Mouse (Mus musculus) Patski (cell line): ENCODE data around the gene Man1b1. TPM values are rescaled to one million over a fixed set of nuclear protein-coding genes. Genes with fewer than 3 reads are reported as not detected.
A peak's percentile ranks its signal among the peaks of the same experiment; 100 is the strongest.

ENCODE experiments used
- ATAC-seq: fragments of 100-300 bp; one replicate; pipeline ENCODE4 v1.8.0; 2021
- CTCF ChIA-PET: fragments of 350-600 bp; sonication (Branson Sonifier 250); formaldehyde crosslinking; loops from one replicate; lab custom pipeline; 2022; ENCODE audit warnings: inconsistent platforms; lab: Charles Lee
- POLR2A ChIA-PET: fragments of 350-600 bp; sonication (Branson Sonifier 250); formaldehyde crosslinking; loops from one replicate; lab custom pipeline; 2022; ENCODE audit warnings: antibody characterized with exemption, inconsistent platforms; lab: Charles Lee
- DNase-seq: peaks from one replicate; pipeline ENCODE4 v3.0.0-alpha.2; 2011; ENCODE audit warnings: low read depth, low spot score
- H3K27me3 ChIP-seq: fragments of 371-371 bp; one replicate; pipeline ENCODE4 v1.5.1; 2021
- CTCF ChIP-seq: fragments of 100-300 bp; IDR thresholded peaks from one replicate; pipeline ENCODE4 v1.5.1; 2021
- in situ Hi-C: fragments of 300-500 bp; cut with MboI; formaldehyde crosslinking; loops from 3 replicates; pipeline ENCODE4 v1.11.1; 2018; ENCODE audit warnings: low pct_unique_long_range_greater_than_20kb, mixed read lengths
- polyA plus RNA-seq: library from polyadenylated mRNA; unstranded; gene quantifications from one replicate; pipeline ENCODE4 v1.2.3, GENCODE M21; 2021

The Man1b1 gene
- polyA plus RNA-seq, result 75.5 TPM

- DNase-seq (peak; percentile 94), ATAC-seq (peak; percentile 69)
- CTCF ChIA-PET, result no interaction called here
- POLR2A ChIA-PET, result interaction anchor here (1.2 kb wide), 1 partner anchor 17 kb away, joined by 4 read pairs; no protein-coding TSS in a partner anchor
- in situ Hi-C loops, result loop anchor here (5.0 kb wide), 1 partner anchor 55 kb away; no protein-coding TSS in a partner anchor
- no peaks in the 10 kb centered on the region for H3K27me3 ChIP-seq
- TF ChIP-seq CTCF, result no peak
Observed at GRCm38 (mm10) chr2:25332286-25333160, at the start of gene Man1b1. Gene Man1b1 (plus strand): TSS chr2:25332338.

DNA sequence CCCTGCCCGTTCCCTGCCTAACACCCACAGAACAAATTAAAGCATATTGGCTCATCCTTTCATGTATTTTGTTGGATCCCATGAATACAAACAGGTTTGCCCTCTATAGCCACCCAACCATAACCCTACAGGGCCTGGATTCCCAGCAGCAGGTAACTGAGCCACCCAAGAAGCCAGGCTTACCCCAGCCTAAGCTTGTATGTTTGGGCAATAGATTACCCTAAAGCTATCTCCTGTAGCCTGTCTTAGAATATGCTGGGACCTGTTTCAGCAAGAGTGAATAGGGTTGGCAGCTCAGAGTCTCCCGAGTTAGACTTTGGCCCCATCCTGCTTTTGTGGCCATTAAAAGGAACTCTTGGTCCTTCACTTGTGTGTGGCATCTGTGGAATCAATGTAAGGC, 46.6 kb upstream of the Man1b1 start:
- ChIA-PET CTCF (interaction anchor here (1.3 kb wide), 1 partner anchor 9 kb away, joined by 3 read pairs; no protein-coding TSS in a partner anchor), POLR2A (interaction anchor here (1.8 kb wide), 1 partner anchor 11 kb away, joined by 6 read pairs; no protein-coding TSS in a partner anchor)
- no peak for TF ChIP-seq CTCF
- in situ Hi-C loops, result no loop called here
- ATAC-seq, result no peak
- DNase-seq, result no peak
- no peaks in the 10 kb centered on the region for H3K27me3 ChIP-seq

- ChIA-PET POLR2A (interaction anchor here (1.8 kb wide), 1 partner anchor 11 kb away, joined by 6 read pairs; no protein-coding TSS in a partner anchor), CTCF (no interaction called here)
- in situ Hi-C loops, result no loop called here
- no peak for TF ChIP-seq CTCF
- no peaks in the 10 kb centered on the region for H3K27me3 ChIP-seq
- no peak for DNase-seq
- no peak for ATAC-seq
Observed at GRCm38 (mm10) chr2:25286314-25286713, 45.8 kb upstream of the Man1b1 start.

DNA sequence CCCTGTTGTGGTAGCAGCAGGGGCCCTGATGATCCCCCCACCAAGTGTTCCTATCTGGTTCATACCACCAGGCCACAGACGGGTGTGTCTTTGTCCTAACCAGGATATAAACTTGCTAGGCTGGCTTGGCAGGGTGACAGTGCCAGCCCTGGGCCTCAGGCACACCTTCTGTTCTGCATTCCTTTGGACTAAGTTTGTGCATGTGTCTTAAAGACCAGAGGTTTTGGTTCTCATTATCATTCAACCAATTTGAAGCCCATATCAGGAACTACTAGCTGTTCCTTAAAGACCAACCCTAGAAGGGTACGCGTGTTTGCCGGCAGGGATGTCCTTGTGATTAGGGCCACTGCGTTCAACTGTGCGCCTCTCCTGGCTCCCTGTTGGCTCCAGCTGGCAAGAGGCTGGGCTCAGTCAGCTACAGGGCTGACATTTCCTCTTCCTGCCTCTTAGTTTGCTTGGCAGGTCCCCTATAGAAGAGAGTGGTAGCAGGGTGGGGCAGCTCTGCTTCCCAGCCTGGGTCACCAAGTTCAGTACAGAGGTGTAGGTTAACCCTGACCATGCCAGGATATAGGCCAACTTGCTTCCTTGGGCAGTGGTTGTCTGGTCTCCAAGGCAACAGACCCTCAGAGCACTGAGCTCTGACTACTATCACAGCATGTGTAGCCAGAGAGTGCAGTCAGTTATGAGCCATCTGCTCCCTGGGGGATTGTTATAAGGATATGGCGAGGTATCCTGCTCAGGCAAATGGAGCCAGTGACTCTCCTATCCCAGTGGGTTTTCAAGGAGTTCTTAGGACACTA, 45.1 kb upstream of the Man1b1 start:
- H3K27me3 ChIP-seq, result no peaks in the 10 kb centered on the region
- CTCF ChIA-PET, result interaction anchor here (3.3 kb wide), 1 partner anchor 8 kb away, joined by 12 read pairs; no protein-coding TSS in a partner anchor
- TF ChIP-seq CTCF, result no peak
- POLR2A ChIA-PET, result interaction anchor here (0.5 kb wide), 1 partner anchor 27 kb away, joined by 4 read pairs; no protein-coding TSS in a partner anchor
- in situ Hi-C loops, result no loop called here
- ATAC-seq (no peak), DNase-seq (no peak)

DNA sequence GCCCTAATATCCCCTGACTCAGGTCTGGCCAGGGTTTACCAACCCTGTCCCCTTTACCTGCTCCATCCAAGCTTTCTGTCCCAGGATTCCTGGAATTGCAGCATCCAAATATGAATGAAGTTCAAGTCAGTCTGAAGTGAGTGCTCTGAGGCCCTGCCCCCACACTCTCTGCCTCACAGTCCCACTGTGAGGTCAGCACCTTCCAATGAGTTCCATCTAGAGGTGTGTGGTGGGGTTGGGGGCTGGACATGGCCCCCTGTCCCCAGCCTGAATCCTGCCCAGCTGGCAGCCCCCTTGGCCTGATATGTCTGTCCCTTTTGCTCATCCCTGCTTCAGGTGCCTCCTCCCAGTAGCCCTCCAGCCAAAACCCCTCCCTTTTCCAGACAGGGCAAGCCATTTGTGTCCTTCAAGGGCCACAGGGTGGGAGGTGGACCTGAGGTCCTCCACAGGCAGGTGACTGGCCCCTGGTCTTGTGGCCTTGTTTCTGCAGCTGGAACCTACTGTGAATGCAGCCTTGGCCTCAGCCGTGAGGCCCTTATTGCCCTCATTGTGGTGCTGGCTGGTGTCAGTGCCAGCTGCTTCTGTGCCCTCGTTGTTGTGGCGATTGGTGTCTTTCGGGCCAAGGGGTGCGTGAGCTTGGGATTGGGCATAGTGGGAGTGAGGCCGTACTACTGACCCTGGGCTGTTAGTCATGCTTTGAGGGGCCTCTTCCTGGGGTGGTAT, 44.0 kb upstream of the Man1b1 start, which contains the start of gene Tmem210:
Gene Tmem210 (plus strand): TSS at position 219 of the 723 bp plus-strand sequence.
- in situ Hi-C loops, result no loop called here
- POLR2A ChIA-PET, result interaction anchor here (0.5 to 0.9 kb wide), 3 partner anchors 14 to 31 kb away, joined by 3 to 4 read pairs (median 3); no protein-coding TSS in a partner anchor
- no peaks in the 10 kb centered on the region for H3K27me3 ChIP-seq
- no peak for DNase-seq
- no peak for ATAC-seq
- CTCF ChIA-PET, result interaction anchor here (1.5 to 3.3 kb wide), 2 partner anchors 9 to 60 kb away, joined by 7 to 12 read pairs; no protein-coding TSS in a partner anchor
- TF ChIP-seq CTCF, result no peak

GRCm38 (mm10) chr2:25288734-25289345, 43.3 kb upstream of the Man1b1 start:
- POLR2A ChIA-PET, result interaction anchor here (0.9 kb wide), 1 partner anchor 32 kb away, joined by 3 read pairs; no protein-coding TSS in a partner anchor
- no peak for TF ChIP-seq CTCF
- H3K27me3 ChIP-seq, result no peaks in the 10 kb centered on the region

GRCm38 (mm10) chr2:25289651-25290050, 42.5 kb upstream of the Man1b1 start, which contains the start of gene Lrrc26:
Gene Lrrc26 (plus strand): TSS chr2:25289915.
- DNase-seq (no peak), ATAC-seq (no peak)
- ChIA-PET CTCF (interaction anchor here (1.5 to 3.3 kb wide), 3 partner anchors 11 to 61 kb away, joined by 4 to 12 read pairs (median 7); no protein-coding TSS in a partner anchor), POLR2A (no interaction called here)
- in situ Hi-C loops, result no loop called here
- peaks cover 1% of the 10 kb centered on the region for H3K27me3 ChIP-seq
- no peak for TF ChIP-seq CTCF

More at GRCm38 (mm10) chr2:25288734-25289345, 43.3 kb upstream of the Man1b1 start:
- DNase-seq (no peak), ATAC-seq (no peak)
- in situ Hi-C loops, result no loop called here
- CTCF ChIA-PET, result interaction anchor here (1.5 to 3.3 kb wide), 3 partner anchors 10 to 60 kb away, joined by 4 to 12 read pairs (median 7); no protein-coding TSS in a partner anchor

DNA sequence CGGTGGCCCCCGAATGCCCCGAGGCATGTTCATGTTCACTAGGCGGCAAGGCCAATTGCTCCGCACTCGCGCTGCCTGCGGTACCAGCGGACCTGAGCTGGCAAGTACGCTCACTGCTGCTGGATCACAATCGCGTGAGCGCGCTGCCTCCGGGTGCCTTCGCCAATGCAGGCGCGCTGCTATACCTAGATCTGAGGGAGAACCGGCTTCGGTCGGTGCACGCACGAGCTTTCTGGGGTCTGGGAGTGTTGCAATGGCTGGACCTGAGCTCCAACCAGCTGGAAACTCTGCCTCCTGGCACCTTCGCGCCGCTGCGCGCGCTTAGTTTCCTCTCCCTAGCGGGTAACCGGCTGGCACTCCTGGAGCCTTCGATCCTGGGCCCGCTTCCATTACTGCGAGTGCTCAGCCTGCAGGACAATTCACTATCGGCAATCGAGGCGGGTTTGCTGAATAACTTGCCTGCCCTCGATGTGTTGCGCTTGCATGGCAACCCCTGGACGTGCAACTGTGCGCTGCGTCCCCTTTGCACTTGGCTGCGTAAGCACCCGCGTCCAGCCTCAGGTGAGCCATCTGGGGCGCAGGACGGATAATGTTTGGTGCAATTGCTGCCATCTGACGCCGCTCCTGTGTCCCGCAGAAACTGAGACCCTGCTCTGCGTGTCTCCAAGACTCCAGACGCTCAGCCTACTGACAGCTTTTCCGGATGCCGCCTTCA, 41.9 kb upstream of the Man1b1 start:
- in situ Hi-C loops, result no loop called here
- ATAC-seq (no peak), DNase-seq (no peak)
- ChIA-PET POLR2A (interaction anchor here (1.1 kb wide), 1 partner anchor 18 kb away, joined by 6 read pairs; the partner anchor contains the start of genes Anapc2 and Ssna1), CTCF (interaction anchor here (1.5 to 3.3 kb wide), 3 partner anchors 12 to 62 kb away, joined by 3 to 12 read pairs (median 4); no protein-coding TSS in a partner anchor)
- peaks cover 7% of the 10 kb centered on the region for H3K27me3 ChIP-seq
- no peak for TF ChIP-seq CTCF
